Mouse (Mus musculus) lung, postnatal 0 days (tissue): ENCODE measurements around the gene Ccdc194. TPM values are rescaled to one million over a fixed set of nuclear protein-coding genes. Genes with fewer than 3 reads are reported as not detected.
A peak's percentile ranks its signal among the peaks of the same experiment; 100 is the strongest.
"Not testable (repeated sequence)": the region's sequence is repeated elsewhere in the genome, so short reads cannot be mapped to it uniquely, and the experiment has no call there.

ENCODE experiments used
- ATAC-seq: fragments of 200-750 bp; cut with Nextera tagmentation; 2 replicates; pipeline ENCODE4 v1.8.0; 2017; ENCODE audit warnings: moderate library complexity
- DNase-seq: peaks from one replicate; pipeline ENCODE4 v3.0.0-alpha.2; 2016; ENCODE audit warnings: low spot score
- H3K27ac ChIP-seq: fragments of 300-500 bp; sonication (generic); 2 replicates; pipeline ENCODE4 v1.5.1; 2014; ENCODE audit warnings: antibody characterized with exemption, mild to moderate bottlenecking, low read length, mixed read lengths
- H3K27me3 ChIP-seq: fragments of 300-500 bp; sonication (generic); replicated peaks from 2 replicates; pipeline ENCODE4 v1.6.1; 2014; ENCODE audit warnings: low read length, mixed read lengths; ENCODE audit not compliant: insufficient read depth
- H3K36me3 ChIP-seq: fragments of 300-500 bp; sonication (generic); 2 replicates; pipeline ENCODE4 v1.6.1; 2014; ENCODE audit warnings: low read length, mixed read lengths; ENCODE audit not compliant: insufficient read depth
- H3K4me1 ChIP-seq: fragments of 300-500 bp; sonication (generic); 2 replicates; pipeline ENCODE4 v1.6.1; 2014; ENCODE audit warnings: antibody characterized with exemption, low read depth, low read length, mixed read lengths; ENCODE audit not compliant: insufficient read depth
- H3K4me2 ChIP-seq: fragments of 300-500 bp; sonication (generic); replicated peaks from 2 replicates; pipeline ENCODE4 v1.6.1; 2014; ENCODE audit warnings: low read depth, mild to moderate bottlenecking, low read length, moderate library complexity, mixed read lengths
- H3K4me3 ChIP-seq: fragments of 300-500 bp; sonication (generic); 2 replicates; pipeline ENCODE4 v1.5.1; 2014; ENCODE audit warnings: low read depth, low read length
- H3K9ac ChIP-seq: fragments of 300-500 bp; sonication (generic); replicated peaks from 2 replicates; pipeline ENCODE4 v1.6.1; 2014; ENCODE audit warnings: low read depth, mild to moderate bottlenecking
- H3K9me3 ChIP-seq: fragments of 300-500 bp; sonication (generic); 2 replicates; pipeline ENCODE4 v1.6.1; 2016; ENCODE audit warnings: low read length, mixed read lengths
- CTCF ChIP-seq: IDR thresholded peaks from 2 replicates; pipeline ENCODE4 v1.5.1; 2016; ENCODE audit warnings: antibody characterized with exemption, mild to moderate bottlenecking
- EP300 ChIP-seq: IDR thresholded peaks from 2 replicates; pipeline ENCODE4 v1.6.1; 2016; ENCODE audit warnings: antibody characterized with exemption, mild to moderate bottlenecking, control low read depth
- WGBS: fragments of 180-500 bp; shearing (Covaris S2); extraction: QIAGEN DNeasy Blood & Tissue Kit; methylation state at CpG from one replicate; pipeline ENCODE4 v1.1.7; 2014; 5-methylcytosine and 5-hydroxymethylcytosine counted together
- polyA plus RNA-seq: library from polyadenylated mRNA; unstranded; fragments of >200 nt; fragmentation: Nextera tagmentation; extraction: Ambion mirVana; gene quantifications from 2 replicates; pipeline ENCODE4 v1.2.1, GENCODE M21; 2015

The Ccdc194 gene
- polyA plus RNA-seq, 1 experiment from 2014 or later = 0.08 TPM

- Histone ChIP-seq H3K27ac (no peak overlapping the region), H3K9me3 (no peaks in the 10 kb centered on the region), H3K9ac (no peak overlapping the region), H3K4me1 (0 out of 2 replicates have a peak, but pooled peaks cover 4% of the 10 kb centered on the region), H3K27me3 (peaks cover 9% of the 10 kb centered on the region; the same call in 1 of the 2 replicates), H3K36me3 (no peaks in the 10 kb centered on the region), H3K4me2 (no peak overlapping the region), H3K4me3 (no peak overlapping the region)
- DNase-seq (peak; percentile 97), ATAC-seq (peak; percentile 94)
- 3% methylated on average over 17 of the region's 17 CpGs for WGBS
- TF ChIP-seq CTCF (peak; percentile 100), EP300 (no peak)
Measured at GRCm38 (mm10) chr8:71521634-71522033, 3.9 kb downstream of the Ccdc194 start.

GRCm38 (mm10) chr8:71519037-71519825 lies 6.3 kb downstream of the Ccdc194 start:
- H3K4me3 ChIP-seq, H3K36me3 ChIP-seq, H3K27ac ChIP-seq, H3K9me3 ChIP-seq, H3K4me1 ChIP-seq, H3K4me2 ChIP-seq, H3K9ac ChIP-seq, H3K27me3 ChIP-seq: not testable (repeated sequence)
- peak; percentile 40; the same call in 1 of the 2 replicates for ATAC-seq
- DNase-seq = peak; percentile 86
- WGBS = 27% methylated on average over 9 of the region's 10 CpGs
- peak; percentile 83 for TF ChIP-seq CTCF

GRCm38 (mm10) chr8:71516786-71517185 lies 8.7 kb downstream of the Ccdc194 start:
- TF ChIP-seq CTCF (no peak), EP300 (peak; percentile 85)
- Histone ChIP-seq H3K9ac (no peak overlapping the region), H3K27ac (no peak overlapping the region), H3K4me2 (no peak overlapping the region), H3K4me1 (no peaks in the 10 kb centered on the region), H3K4me3 (no peak overlapping the region), H3K9me3 (no peaks in the 10 kb centered on the region), H3K27me3 (no peaks in the 10 kb centered on the region), H3K36me3 (no peaks in the 10 kb centered on the region)
- WGBS = 11% methylated on average over 6 of the region's 6 CpGs
- DNase-seq (peak; percentile 64), ATAC-seq (peak; percentile 39)

DNA sequence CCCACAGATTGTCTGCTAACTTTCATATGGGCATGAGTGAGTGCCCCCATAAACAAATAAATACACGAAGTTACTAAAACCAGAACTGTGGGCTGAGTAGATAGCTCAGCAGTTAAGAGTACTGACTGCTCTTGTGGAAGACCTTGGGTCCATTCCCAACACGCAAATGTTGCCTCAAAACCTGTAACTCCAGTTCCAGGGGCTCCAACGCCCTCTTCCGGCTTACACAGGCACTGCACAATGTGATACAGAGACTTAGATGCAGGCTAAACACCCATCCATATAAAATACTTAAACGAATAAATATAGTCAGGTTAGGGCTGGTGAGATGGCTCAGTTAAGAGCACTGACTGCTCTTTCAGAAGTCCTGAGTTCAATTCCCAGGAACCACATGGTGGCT lies 10.5 kb downstream of the Ccdc194 start:
- H3K9ac ChIP-seq = no peak overlapping the region
- H3K4me3 ChIP-seq = no peak overlapping the region
- no peak overlapping the region for H3K4me2 ChIP-seq
- TF ChIP-seq EP300 = no peak
- TF ChIP-seq CTCF = peak; percentile 25; the same call in 1 of the 2 replicates
- DNase-seq (no peak), ATAC-seq (no peak)
- H3K36me3 ChIP-seq = no peaks in the 10 kb centered on the region
- H3K4me1 ChIP-seq = no peaks in the 10 kb centered on the region
- WGBS = 61% methylated on average over 5 of the region's 5 CpGs
- no peak overlapping the region for H3K27ac ChIP-seq
- H3K27me3 ChIP-seq = no peaks in the 10 kb centered on the region
- no peaks in the 10 kb centered on the region for H3K9me3 ChIP-seq

DNA sequence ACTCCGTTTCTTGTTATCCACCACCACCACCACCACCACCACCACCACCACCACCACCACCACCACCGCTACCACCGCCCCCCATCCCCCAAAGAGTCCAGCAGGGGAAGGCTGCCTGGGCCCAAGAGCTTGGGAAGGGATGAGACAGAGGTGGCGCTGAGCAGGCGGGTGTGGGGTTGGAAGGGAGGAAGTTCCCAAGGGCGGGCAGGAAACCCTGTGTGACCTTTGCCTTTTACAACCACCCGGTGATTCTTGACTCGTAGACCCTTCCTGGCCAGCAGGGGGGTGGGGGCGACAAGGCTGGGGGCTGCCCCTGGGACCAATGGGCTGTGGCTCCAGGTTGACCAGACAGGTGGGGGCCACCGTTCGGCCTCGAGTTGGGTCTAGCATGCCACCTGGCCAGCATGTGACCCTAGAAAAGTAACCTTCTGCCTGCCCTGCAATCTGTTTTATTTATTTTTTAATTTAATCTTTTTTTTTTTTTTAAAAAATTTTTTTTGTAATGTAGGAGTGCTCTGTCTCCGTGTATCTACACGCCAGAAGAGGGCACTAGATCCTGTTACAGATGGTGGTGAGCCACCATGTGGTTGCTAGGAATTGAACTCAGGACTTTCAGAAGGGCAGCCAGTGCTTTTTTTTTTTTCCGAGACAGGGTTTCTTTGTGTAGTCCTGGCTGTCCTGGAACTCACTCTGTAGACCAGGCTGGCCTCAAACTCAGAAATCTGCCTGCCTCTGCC lies 12.3 kb downstream of the Ccdc194 start:
- no peaks in the 10 kb centered on the region for H3K36me3 ChIP-seq
- peak; percentile 42 for DNase-seq
- no peak overlapping the region for H3K27ac ChIP-seq
- no peak for TF ChIP-seq CTCF
- TF ChIP-seq EP300 = no peak
- H3K9me3 ChIP-seq = no peaks in the 10 kb centered on the region
- H3K9ac ChIP-seq = no peak overlapping the region
- H3K4me2 ChIP-seq = no peak overlapping the region
- 0 out of 2 replicates have a peak, but pooled peaks cover 4% of the 10 kb centered on the region for H3K27me3 ChIP-seq
- no peaks in the 10 kb centered on the region for H3K4me1 ChIP-seq
- no peak overlapping the region for H3K4me3 ChIP-seq
- ATAC-seq = 0 out of 2 replicates have a peak, but pooled peaks have one; percentile 5
- 62% methylated on average over 15 of the region's 15 CpGs for WGBS

GRCm38 (mm10) chr8:71511644-71512043 lies 13.9 kb downstream of the Ccdc194 start, which contains the start of gene Plvap:
Plvap (minus strand) TSS chr8:71511752.
- WGBS = 13% methylated on average over 14 of the region's 14 CpGs
- peak within 1 kb of the TSS; percentile 43 for H3K4me2 ChIP-seq
- H3K27me3 ChIP-seq = peaks cover 14% of the 10 kb centered on the region

More at GRCm38 (mm10) chr8:71511644-71512043, 13.9 kb downstream of the Ccdc194 start, which contains the start of gene Plvap:
- H3K9me3 ChIP-seq = no peaks in the 10 kb centered on the region
- DNase-seq = peak; percentile 73
- ATAC-seq = peak; percentile 88
- TF ChIP-seq CTCF (no peak; the same call in 1 of the 2 replicates), EP300 (peak; percentile 86)
- H3K4me3 ChIP-seq = peak within 1 kb of the TSS; percentile 35
- H3K4me1 ChIP-seq = no peaks in the 10 kb centered on the region
- no peak within 1 kb of the TSS for H3K27ac ChIP-seq
- H3K9ac ChIP-seq = no peak within 1 kb of the TSS
- H3K36me3 ChIP-seq = no peaks in the 10 kb centered on the region
